Mouse (Mus musculus): ENCODE data around the gene Lin28a. TPM values are rescaled to one million over a fixed set of nuclear protein-coding genes. Genes with fewer than 3 reads are reported as not detected.
"Not testable (repeated sequence)": the region's sequence is repeated elsewhere in the genome, so short reads cannot be mapped to it uniquely, and the experiment has no call there.

The Lin28a gene
- polyA plus RNA-seq, 1 experiment from 2014 or later: 0.16 TPM

DNA sequence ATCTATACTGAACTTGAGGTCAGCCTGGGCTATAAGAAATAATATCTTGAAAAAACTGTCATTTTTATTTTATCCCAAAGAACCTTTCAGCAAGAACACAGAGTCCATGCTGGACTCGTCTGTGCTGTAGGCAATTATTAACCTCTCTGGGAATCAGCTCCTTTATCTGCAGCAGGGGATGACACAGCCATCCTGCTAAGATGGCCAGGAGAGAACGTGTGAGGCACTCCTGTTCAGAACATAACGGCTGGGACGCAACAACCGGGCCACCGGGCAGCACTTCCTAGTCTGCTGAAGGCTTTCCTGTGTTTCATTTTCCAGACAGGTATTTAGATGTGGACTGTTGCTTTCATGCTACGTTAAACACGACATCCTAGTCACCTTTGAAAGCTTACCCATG lies 23.9 kb downstream of the Lin28a start:
- peaks cover 80% of the 10 kb centered on the region for H3K36me3 ChIP-seq (ENCODE audit: control insufficient read depth, insufficient read depth, low read length)
- H3K4me2 ChIP-seq (ENCODE audit: low read length): no peak overlapping the region
- no peaks in the 10 kb centered on the region for H3K9me3 ChIP-seq (ENCODE audit: control insufficient read depth, low read length)
- H3K9ac ChIP-seq (ENCODE audit: low read length): no peak overlapping the region
- H3K27ac ChIP-seq (replicated peaks in 1 of 2; ENCODE audit: control insufficient read depth in 1 of 2, insufficient read depth in 1 of 2, low read depth in 2 of 2, low read length in 2 of 2): no peak overlapping the region
- H3K27me3 ChIP-seq (ENCODE audit: control insufficient read depth, insufficient read depth, low read length): no peaks in the 10 kb centered on the region
- 88% methylated on average over 8 of the region's 8 CpGs for WGBS
- peaks cover 0 to 2% of the 10 kb centered on the region in 2 experiments; a peak in 2 of 4 replicates for H3K4me1 ChIP-seq (ENCODE audit: control insufficient read depth in 2 of 2, insufficient read depth in 2 of 2, low read length in 2 of 2)
- ATAC-seq (ENCODE audit: insufficient number of reproducible peaks, insufficient read depth, low FRiP score, low read depth): no peak
- H3K4me3 ChIP-seq (ENCODE audit: control insufficient read depth in 1 of 2, insufficient read depth in 1 of 2, low read depth in 1 of 2, low read length in 2 of 2): no peak overlapping the region

DNA sequence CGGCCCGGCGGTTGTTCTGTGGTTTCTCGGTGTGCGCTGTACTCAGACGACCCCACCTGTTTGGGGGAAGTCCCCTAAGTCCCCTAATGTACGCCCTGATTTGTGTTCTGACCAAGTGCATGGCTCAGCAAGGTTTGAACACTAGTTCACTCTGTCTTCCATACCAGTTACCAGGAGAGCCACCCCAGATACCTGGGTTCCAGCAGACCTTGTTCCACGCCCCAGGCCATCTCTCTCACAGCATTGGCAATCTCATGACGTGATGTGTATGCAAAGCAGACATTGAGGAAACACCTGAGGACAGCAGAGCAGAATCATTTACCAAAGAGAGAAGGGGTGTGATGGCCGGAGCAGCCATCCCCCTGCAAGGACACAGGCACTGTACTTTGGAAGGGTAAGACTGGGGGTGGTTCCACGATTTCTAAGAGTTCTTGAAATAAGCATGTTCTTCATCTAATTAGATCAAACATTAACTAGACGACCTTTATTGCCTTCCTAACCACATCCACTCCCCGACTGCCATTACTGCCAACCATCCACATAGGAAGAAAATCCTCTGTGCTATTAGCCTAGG lies 27.5 kb downstream of the Lin28a start:
- Histone ChIP-seq H3K9ac (ENCODE audit: low read length) (no peak overlapping the region), H3K27ac (replicated peaks in 1 of 2; ENCODE audit: control insufficient read depth in 1 of 2, insufficient read depth in 1 of 2, low read depth in 2 of 2, low read length in 2 of 2) (no peak overlapping the region), H3K4me2 (ENCODE audit: low read length) (no peak overlapping the region), H3K4me3 (ENCODE audit: control insufficient read depth in 1 of 2, insufficient read depth in 1 of 2, low read depth in 1 of 2, low read length in 2 of 2) (no peak overlapping the region), H3K36me3 (ENCODE audit: control insufficient read depth, insufficient read depth, low read length) (peaks cover 95% of the 10 kb centered on the region), H3K4me1 (ENCODE audit: control insufficient read depth in 2 of 2, insufficient read depth in 2 of 2, low read length in 2 of 2) (no peaks in the 10 kb centered on the region), H3K9me3 (ENCODE audit: control insufficient read depth, low read length) (no peaks in the 10 kb centered on the region), H3K27me3 (ENCODE audit: control insufficient read depth, insufficient read depth, low read length) (no peaks in the 10 kb centered on the region)
- no peak for ATAC-seq (ENCODE audit: insufficient number of reproducible peaks, insufficient read depth, low FRiP score, low read depth)
- WGBS: 91% methylated on average over 13 of the region's 13 CpGs

DNA sequence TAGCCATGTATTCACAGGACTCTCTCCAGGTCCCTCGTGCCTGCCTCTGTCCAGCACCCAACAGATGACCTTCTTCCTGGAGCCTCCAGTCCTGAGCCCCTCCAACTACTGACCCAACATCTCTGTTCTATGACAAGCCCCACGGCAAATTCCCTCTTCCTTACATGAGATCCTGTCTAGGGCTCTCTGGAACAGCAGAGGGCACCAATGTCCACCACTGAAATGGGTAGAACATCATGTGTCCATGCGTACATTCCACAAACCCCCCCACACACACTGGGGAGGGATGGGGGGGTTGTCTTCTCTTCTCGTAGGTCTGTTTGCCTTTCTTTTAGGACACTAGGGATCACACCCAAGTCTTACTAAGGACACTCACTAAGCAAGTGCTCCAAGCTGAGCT lies 28.6 kb downstream of the Lin28a start:
- no peak overlapping the region for H3K4me3 ChIP-seq (ENCODE audit: control insufficient read depth in 1 of 2, insufficient read depth in 1 of 2, low read depth in 1 of 2, low read length in 2 of 2)
- no peaks in the 10 kb centered on the region for H3K4me1 ChIP-seq (ENCODE audit: control insufficient read depth in 2 of 2, insufficient read depth in 2 of 2, low read length in 2 of 2)
- H3K27ac ChIP-seq (replicated peaks in 1 of 2; ENCODE audit: control insufficient read depth in 1 of 2, insufficient read depth in 1 of 2, low read depth in 2 of 2, low read length in 2 of 2): no peak overlapping the region
- no peak overlapping the region for H3K4me2 ChIP-seq (ENCODE audit: low read length)
- no peak for ATAC-seq (ENCODE audit: insufficient number of reproducible peaks, insufficient read depth, low FRiP score, low read depth)
- no peaks in the 10 kb centered on the region for H3K27me3 ChIP-seq (ENCODE audit: control insufficient read depth, insufficient read depth, low read length)
- no peak overlapping the region for H3K9ac ChIP-seq (ENCODE audit: low read length)
- H3K36me3 ChIP-seq (ENCODE audit: control insufficient read depth, insufficient read depth, low read length): peaks cover 95% of the 10 kb centered on the region
- 55% methylated on average over 4 of the region's 4 CpGs for WGBS
- no peaks in the 10 kb centered on the region for H3K9me3 ChIP-seq (ENCODE audit: control insufficient read depth, low read length)

GRCm38 (mm10) chr4:133988289-133988688 lies 30.4 kb downstream of the Lin28a start:
- ATAC-seq (ENCODE audit: insufficient number of reproducible peaks, insufficient read depth, low FRiP score, low read depth); H3K4me2 ChIP-seq (ENCODE audit: low read length); H3K4me1 ChIP-seq (ENCODE audit: control insufficient read depth in 2 of 2, insufficient read depth in 2 of 2, low read length in 2 of 2); H3K4me3 ChIP-seq (ENCODE audit: control insufficient read depth in 1 of 2, insufficient read depth in 1 of 2, low read depth in 1 of 2, low read length in 2 of 2); H3K27ac ChIP-seq (replicated peaks in 1 of 2; ENCODE audit: control insufficient read depth in 1 of 2, insufficient read depth in 1 of 2, low read depth in 2 of 2, low read length in 2 of 2); H3K9ac ChIP-seq (ENCODE audit: low read length); H3K27me3 ChIP-seq (ENCODE audit: control insufficient read depth, insufficient read depth, low read length); H3K9me3 ChIP-seq (ENCODE audit: control insufficient read depth, low read length): not testable (repeated sequence)
- WGBS: 86% methylated on average over 7 of the region's 8 CpGs
- H3K36me3 ChIP-seq (ENCODE audit: control insufficient read depth, insufficient read depth, low read length): peaks cover 87% of the 10 kb centered on the region

GRCm38 (mm10) chr4:133982936-133983335 lies 35.7 kb downstream of the Lin28a start:
- Histone ChIP-seq H3K9me3 (ENCODE audit: control insufficient read depth, low read length) (no peaks in the 10 kb centered on the region), H3K4me2 (ENCODE audit: low read length) (no peak overlapping the region), H3K36me3 (ENCODE audit: control insufficient read depth, insufficient read depth, low read length) (peaks cover 79% of the 10 kb centered on the region), H3K4me1 (ENCODE audit: control insufficient read depth in 2 of 2, insufficient read depth in 2 of 2, low read length in 2 of 2) (peaks cover 13 to 16% of the 10 kb centered on the region in 2 experiments), H3K27ac (replicated peaks in 1 of 2; ENCODE audit: control insufficient read depth in 1 of 2, insufficient read depth in 1 of 2, low read depth in 2 of 2, low read length in 2 of 2) (no peak overlapping the region), H3K4me3 (ENCODE audit: control insufficient read depth in 1 of 2, insufficient read depth in 1 of 2, low read depth in 1 of 2, low read length in 2 of 2) (no peak overlapping the region), H3K27me3 (ENCODE audit: control insufficient read depth, insufficient read depth, low read length) (no peaks in the 10 kb centered on the region), H3K9ac (ENCODE audit: low read length) (no peak overlapping the region)
- ATAC-seq (ENCODE audit: insufficient number of reproducible peaks, insufficient read depth, low FRiP score, low read depth): no peak
- 83% methylated on average over 13 of the region's 13 CpGs for WGBS

DNA sequence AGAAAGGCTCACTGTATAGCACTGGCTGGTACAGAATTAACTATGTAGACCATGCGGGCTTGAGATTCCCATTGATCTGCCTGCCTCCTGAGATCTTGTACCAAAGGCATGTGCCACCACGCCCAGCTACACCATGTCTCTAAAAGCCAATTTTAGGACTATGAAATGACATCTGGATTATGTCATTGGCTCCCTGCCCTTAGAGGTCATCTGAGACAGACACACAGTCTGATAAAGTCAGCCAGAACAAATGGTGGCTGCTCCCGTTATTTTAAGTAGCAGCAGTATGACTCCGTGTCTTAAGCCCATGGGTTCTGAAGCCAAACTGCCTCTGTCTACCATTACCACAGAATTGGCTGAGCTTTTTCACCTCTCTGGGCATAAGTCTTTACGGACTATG lies 38.1 kb downstream of the Lin28a start:
- H3K4me2 ChIP-seq (ENCODE audit: low read length): peak overlapping the region; percentile 55
- H3K9ac ChIP-seq (ENCODE audit: low read length): peak overlapping the region; percentile 54; the same call in 1 of the 2 replicates
- 21% methylated on average over 5 of the region's 5 CpGs for WGBS
- H3K4me1 ChIP-seq (ENCODE audit: control insufficient read depth in 2 of 2, insufficient read depth in 2 of 2, low read length in 2 of 2): peaks cover 13 to 16% of the 10 kb centered on the region in 2 experiments
- ATAC-seq (ENCODE audit: insufficient number of reproducible peaks, insufficient read depth, low FRiP score, low read depth): peak; percentile 66; the same call in 1 of the 2 replicates
- H3K36me3 ChIP-seq (ENCODE audit: control insufficient read depth, insufficient read depth, low read length): peaks cover 72% of the 10 kb centered on the region
- H3K27me3 ChIP-seq (ENCODE audit: control insufficient read depth, insufficient read depth, low read length): no peaks in the 10 kb centered on the region
- peak overlapping the region; percentile 91 to 95 for H3K27ac ChIP-seq (replicated peaks in 1 of 2; ENCODE audit: control insufficient read depth in 1 of 2, insufficient read depth in 1 of 2, low read depth in 2 of 2, low read length in 2 of 2)
- H3K9me3 ChIP-seq (ENCODE audit: control insufficient read depth, low read length): no peaks in the 10 kb centered on the region
- H3K4me3 ChIP-seq (ENCODE audit: control insufficient read depth in 1 of 2, insufficient read depth in 1 of 2, low read depth in 1 of 2, low read length in 2 of 2): 0 out of 4 replicates have a peak overlapping the region, but pooled peaks of 1 of the 2 experiments have one; percentile 2

DNA sequence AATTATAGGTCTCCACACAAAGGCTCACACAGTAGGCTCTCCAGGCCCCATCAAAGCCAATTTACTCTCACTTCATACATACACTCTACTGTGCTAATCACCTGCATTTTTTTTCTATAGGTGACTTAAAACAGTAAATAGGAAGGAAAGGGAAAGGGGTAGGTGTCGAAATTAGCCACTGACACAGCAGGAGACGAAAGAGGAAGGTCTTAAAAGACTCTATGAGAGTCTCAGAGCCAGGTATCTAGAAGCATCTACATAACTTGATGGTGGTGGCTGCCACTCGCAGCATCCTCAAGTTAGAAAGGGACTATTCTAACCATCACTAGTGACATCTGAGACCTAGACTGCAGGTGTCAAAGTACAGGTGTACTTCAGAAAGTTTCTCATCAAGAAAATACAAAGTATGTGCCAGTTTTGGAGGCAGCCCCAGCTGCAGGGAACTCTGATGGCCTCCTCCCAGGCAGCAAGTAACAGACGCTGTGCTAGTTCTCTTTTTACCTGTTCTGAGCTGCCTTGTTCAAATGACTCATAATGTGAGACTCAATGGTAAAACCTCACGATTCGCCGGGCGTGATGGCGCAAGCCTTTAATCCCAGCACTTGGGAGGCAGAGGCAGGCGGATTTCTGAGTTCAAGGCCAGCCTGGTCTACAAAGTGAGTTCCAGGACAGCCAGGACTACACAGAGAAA lies 40.5 kb downstream of the Lin28a start:
- no peaks in the 10 kb centered on the region for H3K27me3 ChIP-seq (ENCODE audit: control insufficient read depth, insufficient read depth, low read length)
- peaks cover 56% of the 10 kb centered on the region for H3K36me3 ChIP-seq (ENCODE audit: control insufficient read depth, insufficient read depth, low read length)
- WGBS: 92% methylated on average over 10 of the region's 10 CpGs
- H3K9ac ChIP-seq (ENCODE audit: low read length): no peak overlapping the region
- peaks cover 13 to 16% of the 10 kb centered on the region in 2 experiments for H3K4me1 ChIP-seq (ENCODE audit: control insufficient read depth in 2 of 2, insufficient read depth in 2 of 2, low read length in 2 of 2)
- no peak overlapping the region for H3K4me3 ChIP-seq (ENCODE audit: control insufficient read depth in 1 of 2, insufficient read depth in 1 of 2, low read depth in 1 of 2, low read length in 2 of 2)
- no peak for ATAC-seq (ENCODE audit: insufficient number of reproducible peaks, insufficient read depth, low FRiP score, low read depth)
- no peak overlapping the region for H3K4me2 ChIP-seq (ENCODE audit: low read length)
- no peaks in the 10 kb centered on the region for H3K9me3 ChIP-seq (ENCODE audit: control insufficient read depth, low read length)
- no peak overlapping the region for H3K27ac ChIP-seq (replicated peaks in 1 of 2; ENCODE audit: control insufficient read depth in 1 of 2, insufficient read depth in 1 of 2, low read depth in 2 of 2, low read length in 2 of 2)

All from heart, embryonic 14.5 days (tissue).